Mouse (Mus musculus) midbrain, postnatal 0 days (tissue): ENCODE measurements around the gene Tlr13. TPM values are rescaled to one million over a fixed set of nuclear protein-coding genes. Genes with fewer than 3 reads are reported as not detected.

ENCODE experiments used
- ATAC-seq: fragments of 200-750 bp; cut with Nextera tagmentation; 2 replicates; pipeline ENCODE4 v1.8.0; 2017; ENCODE audit warnings: moderate number of reproducible peaks, mild to moderate bottlenecking, moderate TSS enrichment, moderate library complexity; ENCODE audit not compliant: low FRiP score
- DNase-seq: peaks from one replicate; pipeline ENCODE4 v3.0.0-alpha.2; 2015; ENCODE audit warnings: low spot score
- H3K27ac ChIP-seq: fragments of 300-500 bp; sonication (generic); 2 replicates; pipeline ENCODE4 v1.5.1; 2014; ENCODE audit warnings: low read depth, mild to moderate bottlenecking, low read length, mixed read lengths
- H3K27me3 ChIP-seq: fragments of 300-500 bp; sonication (generic); 2 replicates; pipeline ENCODE4 v1.6.1; 2014; ENCODE audit warnings: low read length, control low read depth, mixed read lengths; ENCODE audit not compliant: insufficient read depth
- H3K36me3 ChIP-seq: fragments of 300-500 bp; sonication (generic); 2 replicates; pipeline ENCODE4 v1.6.1; 2014; ENCODE audit warnings: low read length, control low read depth, mixed read lengths; ENCODE audit not compliant: insufficient read depth
- H3K4me1 ChIP-seq: fragments of 300-500 bp; sonication (generic); 2 replicates; pipeline ENCODE4 v1.6.1; 2014; ENCODE audit warnings: mild to moderate bottlenecking, control low read depth, antibody characterized with exemption, low read length, mixed read lengths; ENCODE audit not compliant: insufficient read depth
- H3K4me2 ChIP-seq: fragments of 300-500 bp; sonication (generic); 2 replicates; pipeline ENCODE4 v1.6.1; 2014; ENCODE audit warnings: low read depth, mild to moderate bottlenecking, low read length, mixed read lengths; ENCODE audit not compliant: poor library complexity, severe bottlenecking
- H3K4me3 ChIP-seq: fragments of 300-500 bp; sonication (generic); 2 replicates; pipeline ENCODE4 v1.5.1; 2014; ENCODE audit warnings: low read depth, mild to moderate bottlenecking, low read length, moderate library complexity
- H3K9ac ChIP-seq: fragments of 300-500 bp; sonication (generic); replicated peaks from 2 replicates; pipeline ENCODE4 v1.6.1; 2014; ENCODE audit warnings: mild to moderate bottlenecking, low read length, moderate library complexity, mixed read lengths; ENCODE audit not compliant: poor library complexity, severe bottlenecking
- H3K9me3 ChIP-seq: fragments of 300-500 bp; sonication (generic); 2 replicates; pipeline ENCODE4 v1.6.1; 2016; ENCODE audit warnings: low read length, control low read depth
- CTCF ChIP-seq: IDR thresholded peaks from 2 replicates; pipeline ENCODE4 v1.5.1; 2016; ENCODE audit warnings: antibody characterized with exemption, mild to moderate bottlenecking
- WGBS: fragments of 180-500 bp; shearing (Covaris S2); extraction: QIAGEN DNeasy Blood & Tissue Kit; methylation state at CpG from one replicate; pipeline ENCODE4 v1.1.7; 2014; 5-methylcytosine and 5-hydroxymethylcytosine counted together
- polyA plus RNA-seq: library from polyadenylated mRNA; unstranded; fragments of >200 nt; fragmentation: Nextera tagmentation; extraction: Ambion mirVana; gene quantifications from 2 replicates; pipeline ENCODE4 v1.2.1, GENCODE M21; 2015
- total RNA-seq: library from RNA; depleted of rRNA; stranded (reverse); fragments of >200 nt; gene quantifications from 2 replicates; pipeline ENCODE4 v1.2.3, GENCODE M21; 2014

Gene Tlr13
- total and polyA plus RNA-seq, 2 experiments from 2014 or later = 0.35 to 0.71 TPM

DNA sequence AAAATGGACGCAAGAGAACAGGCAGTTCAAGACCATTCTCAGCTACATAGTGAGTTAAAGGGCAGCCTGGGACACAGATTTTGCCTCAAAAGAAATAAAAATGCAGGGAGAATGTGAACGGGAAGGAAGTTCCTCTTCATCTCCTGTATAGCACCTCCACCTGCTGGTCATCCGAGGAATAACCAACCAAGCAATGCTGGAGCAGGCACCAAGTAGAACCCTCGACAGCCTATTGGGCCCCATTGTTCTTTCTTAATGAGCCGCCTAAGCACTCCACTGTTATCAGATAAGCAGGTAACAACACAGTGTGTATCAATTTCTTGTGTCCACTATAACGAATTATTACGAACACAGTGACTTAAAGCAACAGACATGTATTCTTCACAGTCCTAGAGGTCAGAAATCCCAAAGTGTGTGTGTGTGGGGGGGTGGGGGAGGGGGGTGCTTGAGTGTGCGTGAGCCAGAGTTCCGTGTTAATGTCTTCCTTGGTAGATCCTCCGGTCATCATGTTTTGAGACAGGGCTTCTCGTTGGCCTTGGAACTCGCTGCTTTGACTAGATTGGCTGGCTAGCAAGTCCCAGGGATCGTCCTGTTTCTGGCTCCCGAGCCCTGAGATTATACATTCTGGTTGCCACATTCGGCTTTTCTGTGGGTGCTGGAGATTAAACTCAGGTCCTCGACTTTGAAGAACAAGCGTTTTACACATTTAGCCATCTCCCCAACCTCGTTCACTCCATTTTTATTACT lies 28.3 kb downstream of the Tlr13 start:
- no peak overlapping the region for H3K9ac ChIP-seq
- TF ChIP-seq CTCF = peak; percentile 82
- H3K36me3 ChIP-seq = no peaks in the 10 kb centered on the region
- peak; percentile 81 for DNase-seq
- 26% methylated on average over 18 of the region's 18 CpGs for WGBS
- H3K9me3 ChIP-seq = no peaks in the 10 kb centered on the region
- peak overlapping the region; percentile 36 for H3K4me2 ChIP-seq
- ATAC-seq = peak; percentile 84
- no peak overlapping the region for H3K27ac ChIP-seq
- H3K4me1 ChIP-seq = no peaks in the 10 kb centered on the region
- H3K4me3 ChIP-seq = peak overlapping the region; percentile 15; the same call in 1 of the 2 replicates
- H3K27me3 ChIP-seq = no peaks in the 10 kb centered on the region

DNA sequence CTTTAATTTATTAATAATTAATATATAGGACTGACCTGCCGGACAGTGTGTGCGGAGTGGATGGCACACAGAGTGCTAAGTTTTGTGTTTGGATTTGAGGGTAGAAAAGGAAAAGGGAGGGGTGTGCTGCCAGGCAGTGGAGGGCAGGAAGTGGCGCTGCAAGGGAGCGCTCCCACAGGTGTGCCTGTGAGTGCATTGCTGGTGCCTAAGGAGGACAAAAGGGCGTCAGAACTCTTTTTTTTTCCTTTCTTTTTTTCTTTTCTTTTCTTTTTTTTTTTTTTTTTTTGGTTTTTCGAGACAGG lies 28.8 kb downstream of the Tlr13 start:
- no peaks in the 10 kb centered on the region for H3K9me3 ChIP-seq
- no peaks in the 10 kb centered on the region for H3K27me3 ChIP-seq
- no peak overlapping the region for H3K27ac ChIP-seq
- TF ChIP-seq CTCF = no peak
- 70% methylated on average over 5 of the region's 6 CpGs for WGBS
- DNase-seq (no peak), ATAC-seq (no peak)
- H3K9ac ChIP-seq = no peak overlapping the region
- H3K4me3 ChIP-seq = peak overlapping the region; percentile 15; the same call in 1 of the 2 replicates
- no peaks in the 10 kb centered on the region for H3K4me1 ChIP-seq
- no peaks in the 10 kb centered on the region for H3K36me3 ChIP-seq
- H3K4me2 ChIP-seq = peak overlapping the region; percentile 36

- H3K4me2 ChIP-seq = no peak overlapping the region
- DNase-seq (no peak), ATAC-seq (no peak)
- no peak overlapping the region for H3K4me3 ChIP-seq
- H3K36me3 ChIP-seq = no peaks in the 10 kb centered on the region
- H3K4me1 ChIP-seq = no peaks in the 10 kb centered on the region
- WGBS = 60% methylated on average over 9 of the region's 9 CpGs
- no peak overlapping the region for H3K27ac ChIP-seq
- TF ChIP-seq CTCF = no peak
- H3K9ac ChIP-seq = no peak overlapping the region
- H3K27me3 ChIP-seq = no peaks in the 10 kb centered on the region
- no peaks in the 10 kb centered on the region for H3K9me3 ChIP-seq
These were observed 33.3 kb downstream of the Tlr13 start for GRCm38 (mm10) chrX:106176331-106176730.

GRCm38 (mm10) chrX:106184279-106184678 lies 41.3 kb downstream of the Tlr13 start:
- WGBS = 26% methylated on average over 4 of the region's 4 CpGs
- H3K27ac ChIP-seq = no peak overlapping the region
- DNase-seq = no peak

GRCm38 (mm10) chrX:106185706-106186105 lies 42.7 kb downstream of the Tlr13 start:
- no peak overlapping the region for H3K4me3 ChIP-seq
- no peaks in the 10 kb centered on the region for H3K36me3 ChIP-seq
- no peaks in the 10 kb centered on the region for H3K27me3 ChIP-seq
- DNase-seq (no peak), ATAC-seq (no peak)
- no peak overlapping the region for H3K27ac ChIP-seq
- 15% methylated on average over 5 of the region's 5 CpGs for WGBS
- no peaks in the 10 kb centered on the region for H3K4me1 ChIP-seq
- no peak overlapping the region for H3K4me2 ChIP-seq
- H3K9me3 ChIP-seq = no peaks in the 10 kb centered on the region
- H3K9ac ChIP-seq = no peak overlapping the region
- no peak for TF ChIP-seq CTCF

More at GRCm38 (mm10) chrX:106184279-106184678, 41.3 kb downstream of the Tlr13 start:
- no peak for ATAC-seq
- Histone ChIP-seq H3K27me3 (no peaks in the 10 kb centered on the region), H3K9ac (no peak overlapping the region), H3K4me3 (no peak overlapping the region), H3K4me2 (no peak overlapping the region), H3K4me1 (no peaks in the 10 kb centered on the region), H3K36me3 (no peaks in the 10 kb centered on the region), H3K9me3 (no peaks in the 10 kb centered on the region)
- TF ChIP-seq CTCF = no peak

DNA sequence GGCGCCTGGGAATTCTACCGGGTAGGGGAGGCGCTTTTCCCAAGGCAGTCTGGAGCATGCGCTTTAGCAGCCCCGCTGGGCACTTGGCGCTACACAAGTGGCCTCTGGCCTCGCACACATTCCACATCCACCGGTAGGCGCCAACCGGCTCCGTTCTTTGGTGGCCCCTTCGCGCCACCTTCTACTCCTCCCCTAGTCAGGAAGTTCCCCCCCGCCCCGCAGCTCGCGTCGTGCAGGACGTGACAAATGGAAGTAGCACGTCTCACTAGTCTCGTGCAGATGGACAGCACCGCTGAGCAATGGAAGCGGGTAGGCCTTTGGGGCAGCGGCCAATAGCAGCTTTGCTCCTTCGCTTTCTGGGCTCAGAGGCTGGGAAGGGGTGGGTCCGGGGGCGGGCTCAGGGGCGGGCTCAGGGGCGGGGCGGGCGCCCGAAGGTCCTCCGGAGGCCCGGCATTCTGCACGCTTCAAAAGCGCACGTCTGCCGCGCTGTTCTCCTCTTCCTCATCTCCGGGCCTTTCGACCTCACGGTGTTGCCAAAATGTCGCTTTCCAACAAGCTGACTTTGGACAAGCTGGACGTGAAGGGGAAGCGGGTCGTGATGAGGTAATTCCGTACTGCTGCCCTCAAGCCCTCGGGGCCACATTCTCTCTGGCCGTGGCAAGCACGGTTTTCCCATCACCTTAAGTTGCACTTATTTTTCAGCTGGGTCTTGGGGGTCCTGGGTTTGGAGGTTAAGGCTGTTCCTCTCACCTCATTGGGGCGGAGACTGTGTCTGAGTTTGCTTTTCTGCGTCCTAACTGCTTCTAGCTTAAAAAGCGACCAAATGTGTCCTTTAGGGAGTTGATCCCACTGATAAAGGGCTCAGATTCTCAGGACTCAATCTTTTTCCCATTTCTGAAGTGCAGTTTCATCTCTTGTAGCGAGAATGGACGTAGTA lies 44.0 kb downstream of the Tlr13 start, which contains the start of gene Pgk1:
Gene Pgk1, plus strand, starts transcription at position 388 of the 937 bp plus-strand sequence.
- peak within 1 kb of the TSS; percentile 65 for H3K27ac ChIP-seq
- no peaks in the 10 kb centered on the region for H3K27me3 ChIP-seq
- ATAC-seq (peak; percentile 99), DNase-seq (peak; percentile 96)
- no peaks in the 10 kb centered on the region for H3K4me1 ChIP-seq
- TF ChIP-seq CTCF = peak; percentile 41
- peak within 1 kb of the TSS; percentile 54 for H3K9ac ChIP-seq
- peak within 1 kb of the TSS; percentile 43 for H3K4me3 ChIP-seq
- H3K36me3 ChIP-seq = no peaks in the 10 kb centered on the region
- H3K4me2 ChIP-seq = peak within 1 kb of the TSS; percentile 61
- H3K9me3 ChIP-seq = no peaks in the 10 kb centered on the region
- WGBS = 17% methylated on average over 38 of the region's 55 CpGs
